8 mouse cellular contexts compared by ENCODE assay signal in the genomic region with DNA sequence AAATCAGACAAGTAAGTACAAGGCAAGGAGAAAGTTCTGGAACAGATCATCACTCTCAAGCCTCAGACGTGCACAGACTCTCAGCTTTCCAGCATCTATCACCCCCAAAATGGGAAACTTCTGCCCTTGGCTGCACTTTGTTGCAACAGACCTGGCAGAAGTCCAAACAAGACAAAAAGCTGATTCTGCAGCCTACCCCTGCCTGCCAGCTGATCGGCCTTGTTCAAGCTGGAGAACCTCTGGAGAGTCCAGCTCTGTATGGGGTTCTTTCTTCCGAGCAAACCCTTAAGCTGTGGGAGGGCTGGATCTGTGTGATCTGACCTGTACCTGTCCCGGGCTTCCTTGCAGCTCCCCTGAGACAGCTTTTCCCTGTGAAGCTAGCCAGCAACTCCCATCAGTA.
DNase-seq lines count a peak whose midpoint lies in the region; ATAC-seq and TF ChIP-seq lines count a peak whose summit lies in the region.

No protein-coding gene starts in this region.

- peak; percentile 58 for DNase-seq in midbrain, embryonic 14.5 days
- no peak for DNase-seq in midbrain, embryonic 11.5 days (ENCODE audit: low spot score, missing footprints)
- DNase-seq in adrenal gland, adult 2 months = peak; percentile 88
- DNase-seq in embryonic facial prominence, embryonic 14.5 days (ENCODE audit: low spot score) = peak; percentile 83
- peak; percentile 50 for DNase-seq in heart, postnatal 25 days (ENCODE audit: low spot score)
- peak; percentile 68 for DNase-seq in liver, postnatal 0 days
- no peak for DNase-seq in spleen, adult 12 weeks (ENCODE audit: low spot score)

- H3K36me3 ChIP-seq in midbrain, embryonic 14.5 days (ENCODE audit: control insufficient read depth, insufficient read depth, low read length) = no peaks in the 10 kb centered on the region
- no peaks in the 10 kb centered on the region for H3K36me3 ChIP-seq in midbrain, embryonic 11.5 days (ENCODE audit: control insufficient read depth, insufficient read depth, low read length)
- no peaks in the 10 kb centered on the region for H3K36me3 ChIP-seq in embryonic facial prominence, embryonic 14.5 days (ENCODE audit: control insufficient read depth, insufficient read depth, low read length)
- H3K36me3 ChIP-seq in liver, postnatal 0 days (replicated peaks; ENCODE audit: insufficient read depth, low read length) = no peaks in the 10 kb centered on the region

- H3K27me3 ChIP-seq in midbrain, embryonic 14.5 days (ENCODE audit: control insufficient read depth, insufficient read depth, low read length) = no peaks in the 10 kb centered on the region
- H3K27me3 ChIP-seq in midbrain, embryonic 11.5 days (ENCODE audit: control insufficient read depth, insufficient read depth, low read length) = no peaks in the 10 kb centered on the region
- H3K27me3 ChIP-seq in embryonic facial prominence, embryonic 14.5 days (replicated peaks; ENCODE audit: control insufficient read depth, insufficient read depth, low read length) = no peaks in the 10 kb centered on the region
- H3K27me3 ChIP-seq in liver, postnatal 0 days (ENCODE audit: insufficient read depth, low read length) = no peaks in the 10 kb centered on the region

- no peak for TF ChIP-seq CTCF in liver, postnatal 0 days (IDR thresholded peaks at IDR 0.05; ENCODE audit: low read depth)

- no peaks in the 10 kb centered on the region for H3K9me3 ChIP-seq in midbrain, embryonic 14.5 days (ENCODE audit: control insufficient read depth, low read length)
- no peaks in the 10 kb centered on the region for H3K9me3 ChIP-seq in midbrain, embryonic 11.5 days (ENCODE audit: control insufficient read depth, low read length)
- no peaks in the 10 kb centered on the region for H3K9me3 ChIP-seq in embryonic facial prominence, embryonic 14.5 days (ENCODE audit: control insufficient read depth, low read length)
- H3K9me3 ChIP-seq in liver, postnatal 0 days (ENCODE audit: low read length) = no peaks in the 10 kb centered on the region

- H3K4me2 ChIP-seq in midbrain, embryonic 14.5 days (ENCODE audit: low read length) = no peak overlapping the region
- no peak overlapping the region for H3K4me2 ChIP-seq in midbrain, embryonic 11.5 days
- no peak overlapping the region for H3K4me2 ChIP-seq in embryonic facial prominence, embryonic 14.5 days (ENCODE audit: low read depth, low read length)
- H3K4me2 ChIP-seq in liver, postnatal 0 days (ENCODE audit: low read depth, low read length) = no peak overlapping the region

- no peak for ATAC-seq in midbrain, embryonic 14.5 days (ENCODE audit: low FRiP score, low TSS enrichment)
- no peak for ATAC-seq in midbrain, embryonic 11.5 days (ENCODE audit: low FRiP score)
- no peak for ATAC-seq in embryonic facial prominence, embryonic 14.5 days (ENCODE audit: low read depth)
- no peak; the same call in 1 of the 2 replicates for ATAC-seq in liver, postnatal 0 days
- no peak for ATAC-seq in monocyte, adult 5-6 weeks (replicated peaks; ENCODE audit: insufficient number of reproducible peaks, low FRiP score, low TSS enrichment, poor library complexity, severe bottlenecking)

- no peak overlapping the region for H3K27ac ChIP-seq in midbrain, embryonic 14.5 days (replicated peaks; ENCODE audit: low read depth, low read length)
- no peak overlapping the region for H3K27ac ChIP-seq in midbrain, embryonic 11.5 days (ENCODE audit: low read depth, low read length)
- H3K27ac ChIP-seq in embryonic facial prominence, embryonic 14.5 days (replicated peaks; ENCODE audit: low read depth, low read length) = peak overlapping the region; percentile 61
- 0 out of 2 replicates have a peak overlapping the region, but pooled peaks have one; percentile 29 for H3K27ac ChIP-seq in liver, postnatal 0 days (ENCODE audit: low read depth)

- H3K4me1 ChIP-seq in midbrain, embryonic 14.5 days (ENCODE audit: control insufficient read depth, insufficient read depth, low read length) = peaks cover 6% of the 10 kb centered on the region; the same call in 1 of the 2 replicates
- H3K4me1 ChIP-seq in midbrain, embryonic 11.5 days (ENCODE audit: control insufficient read depth, insufficient read depth, low read length) = peaks cover 13% of the 10 kb centered on the region; the same call in 1 of the 2 replicates
- peaks cover 27% of the 10 kb centered on the region for H3K4me1 ChIP-seq in embryonic facial prominence, embryonic 14.5 days (ENCODE audit: control insufficient read depth, insufficient read depth, low read length)
- H3K4me1 ChIP-seq in liver, postnatal 0 days (ENCODE audit: insufficient read depth) = peaks cover 38% of the 10 kb centered on the region

- H3K4me3 ChIP-seq in midbrain, embryonic 14.5 days (replicated peaks; ENCODE audit: low read depth, low read length) = no peak overlapping the region
- no peak overlapping the region for H3K4me3 ChIP-seq in midbrain, embryonic 11.5 days (ENCODE audit: low read depth, low read length)
- H3K4me3 ChIP-seq in embryonic facial prominence, embryonic 14.5 days (ENCODE audit: low read depth, low read length) = no peak overlapping the region
- no peak overlapping the region for H3K4me3 ChIP-seq in liver, postnatal 0 days (ENCODE audit: low read depth, low read length)

- no peak for TF ChIP-seq EP300 in liver, postnatal 0 days (IDR thresholded peaks at IDR 0.05; ENCODE audit: low read depth)

- WGBS in midbrain, embryonic 14.5 days = 38% methylated on average over 4 of the region's 4 CpGs
- WGBS in midbrain, embryonic 11.5 days = 60% methylated on average over 4 of the region's 4 CpGs
- WGBS in embryonic facial prominence, embryonic 14.5 days = 9% methylated on average over 4 of the region's 4 CpGs
- WGBS in liver, postnatal 0 days (ENCODE audit: insufficient replicate concordance) = 38% methylated on average over 4 of the region's 4 CpGs

- no peak overlapping the region for H3K9ac ChIP-seq in midbrain, embryonic 14.5 days (replicated peaks; ENCODE audit: low read length)
- no peak overlapping the region for H3K9ac ChIP-seq in midbrain, embryonic 11.5 days (ENCODE audit: low read length)
- no peak overlapping the region; the same call in 1 of the 2 replicates for H3K9ac ChIP-seq in embryonic facial prominence, embryonic 14.5 days (ENCODE audit: low read depth, low read length)
- H3K9ac ChIP-seq in liver, postnatal 0 days (replicated peaks) = no peak overlapping the region

- intact Hi-C loops in heart, postnatal 25 days (cut with DNase I) = no loop called here

Comparison
In these comparisons a context has a peak if more than half of its experiments do, and no peak if none do; other contexts are left out.
1. DNase-seq: peak in midbrain, embryonic 14.5 days (single experiment), adrenal gland, adult 2 months (single experiment), embryonic facial prominence, embryonic 14.5 days (single experiment), heart, postnatal 25 days (single experiment) and liver, postnatal 0 days (single experiment); none in midbrain, embryonic 11.5 days (single experiment) and spleen, adult 12 weeks (single experiment).
2. H3K27ac ChIP-seq: peak in embryonic facial prominence, embryonic 14.5 days (single experiment) and liver, postnatal 0 days (single experiment); none in midbrain, embryonic 14.5 days (single experiment) and midbrain, embryonic 11.5 days (single experiment).